Mouse (Mus musculus) heart, adult 2 months (tissue): ENCODE measurements around the gene Polr3c. TPM values are rescaled to one million over a fixed set of nuclear protein-coding genes. Genes with fewer than 3 reads are reported as not detected.
"Not testable (repeated sequence)": the region's sequence is repeated elsewhere in the genome, so short reads cannot be mapped to it uniquely, and the experiment has no call there.

ENCODE experiments used
- DNase-seq, 2 experiments: peaks; one replicate each; pipeline ENCODE4 v3.0.0; 2021
- H3K27ac ChIP-seq: fragments of 200-600 bp; 2 replicates; pipeline ENCODE4 v1.8.1; 2022
- H3K27me3 ChIP-seq: fragments of 200-500 bp; 2 replicates; pipeline ENCODE4 v1.6.1; 2012; ENCODE audit warnings: mild to moderate bottlenecking, low read length, inconsistent platforms, mixed read lengths; ENCODE audit not compliant: control insufficient read depth, insufficient read depth
- H3K36me3 ChIP-seq: fragments of 200-500 bp; 2 replicates; pipeline ENCODE4 v1.6.1; 2012; ENCODE audit warnings: low read length, inconsistent platforms; ENCODE audit not compliant: control insufficient read depth, insufficient read depth
- H3K4me1 ChIP-seq: fragments of 200-500 bp; 2 replicates; pipeline ENCODE4 v1.6.1; 2011; ENCODE audit warnings: low read length; ENCODE audit not compliant: control insufficient read depth, insufficient read depth
- H3K4me3 ChIP-seq: fragments of 200-600 bp; 2 replicates; pipeline ENCODE4 v1.8.1; 2022
- H3K79me2 ChIP-seq: fragments of 200-500 bp; replicated peaks from 2 replicates; pipeline ENCODE4 v1.6.1; 2012; ENCODE audit warnings: mild to moderate bottlenecking, inconsistent platforms, low read length, moderate library complexity, mixed read lengths; ENCODE audit not compliant: control insufficient read depth, insufficient read depth
- H3K9ac ChIP-seq: fragments of 200-500 bp; 2 replicates; pipeline ENCODE4 v1.6.1; 2012; ENCODE audit warnings: low read depth, mild to moderate bottlenecking, control low read depth, inconsistent platforms, low read length, mixed read lengths
- CTCF ChIP-seq: fragments of 200-600 bp; IDR thresholded peaks from 2 replicates; pipeline ENCODE4 v1.8.1; 2022; ENCODE audit warnings: antibody characterized with exemption, mild to moderate bottlenecking, moderate library complexity
- EP300 ChIP-seq: fragments of 200-500 bp; IDR thresholded peaks from 2 replicates; pipeline ENCODE4 v1.6.1; 2011; ENCODE audit warnings: low read depth, low read length, control low read depth; ENCODE audit not compliant: insufficient read depth
- POLR2A ChIP-seq: fragments of 200-500 bp; IDR thresholded peaks from 2 replicates; pipeline ENCODE4 v1.6.1; 2011; ENCODE audit warnings: mild to moderate bottlenecking, low read depth, low read length, control low read depth; ENCODE audit not compliant: insufficient read depth
- WGBS: fragments of 180-500 bp; shearing (Covaris S2); methylation state at CpG from one replicate; pipeline ENCODE4 v1.1.7; 2018; 5-methylcytosine and 5-hydroxymethylcytosine counted together
- intact Hi-C: fragments of 180-260 bp; cut with DNase I; formaldehyde crosslinking; loops from one replicate; pipeline ENCODE4 v1.15.1; 2025
- polyA plus RNA-seq: library from polyadenylated mRNA; depleted of rRNA; stranded (reverse); fragments of >200 nt; gene quantifications from 2 replicates; pipeline ENCODE4 v1.2.3, GENCODE M21; 2012; rRNA removed
- total RNA-seq, 2 experiments: library from RNA; stranded (reverse); gene quantifications; 2 replicates each; pipeline ENCODE4 v1.2.3; 2021

Polr3c gene
- total and polyA plus RNA-seq, 3 experiments, result 21.2 to 24.4 (median 22.4) TPM

DNA sequence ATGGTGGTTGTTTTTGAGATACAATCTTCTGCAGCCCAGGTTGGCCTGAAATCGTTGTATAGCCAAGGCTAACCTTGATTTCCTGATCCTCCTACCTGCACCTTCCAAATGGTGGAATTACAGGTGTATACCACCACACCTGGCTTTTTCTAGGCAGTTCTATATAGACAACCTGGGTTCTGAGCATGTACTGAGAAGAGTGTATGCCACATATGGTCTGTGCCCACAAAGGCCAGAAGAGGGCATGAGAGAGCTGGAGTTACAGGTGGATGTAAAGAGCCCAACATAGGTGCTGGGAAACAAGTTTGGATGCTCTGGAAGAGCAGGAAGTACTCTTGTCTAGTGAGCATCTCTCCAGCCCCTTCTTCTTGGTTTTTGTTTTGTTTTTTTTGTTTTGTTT lies 60.1 kb downstream of the Polr3c start:
- intact Hi-C loops, result loop anchor here (5.0 kb wide), 1 partner anchor 40 kb away; the partner anchor contains the start of gene Nudt17
- H3K27me3 ChIP-seq, result no peaks in the 10 kb centered on the region
- H3K36me3 ChIP-seq, result no peaks in the 10 kb centered on the region
- H3K4me3 ChIP-seq, result no peak overlapping the region
- no peak overlapping the region for H3K27ac ChIP-seq
- H3K4me1 ChIP-seq, result peaks cover 3% of the 10 kb centered on the region; the same call in 1 of the 2 replicates
- 52% methylated on average over 1 of the region's 1 CpGs for WGBS
- no peak for DNase-seq
- no peaks in the 10 kb centered on the region for H3K79me2 ChIP-seq
- H3K9ac ChIP-seq, result no peak overlapping the region
- TF ChIP-seq CTCF, result peak; percentile 58
- no peak for TF ChIP-seq EP300
- no peak for TF ChIP-seq POLR2A

DNA sequence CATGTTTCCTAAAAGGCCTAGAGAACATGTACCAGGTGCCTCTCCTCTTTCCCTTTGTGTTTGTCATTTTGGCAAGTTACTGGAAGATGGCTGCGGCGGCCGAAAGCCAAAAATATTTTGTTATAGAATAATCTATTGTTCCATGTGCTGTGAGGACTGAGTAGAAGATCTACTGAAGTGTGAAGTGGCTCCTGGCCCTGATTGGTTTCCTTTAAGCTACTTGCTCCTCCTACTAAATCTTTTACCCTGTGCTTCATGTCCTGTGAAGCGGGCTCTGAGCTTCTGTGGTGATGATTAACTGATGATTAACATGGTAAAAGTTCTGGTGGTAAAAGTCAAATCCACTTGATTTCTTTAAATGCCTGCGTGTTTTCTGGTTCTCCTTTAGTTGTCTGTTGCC lies 60.5 kb downstream of the Polr3c start:
- Histone ChIP-seq H3K79me2 (no peaks in the 10 kb centered on the region), H3K9ac (no peak overlapping the region), H3K4me1 (peaks cover 3% of the 10 kb centered on the region; the same call in 1 of the 2 replicates), H3K36me3 (no peaks in the 10 kb centered on the region), H3K27ac (no peak overlapping the region), H3K27me3 (no peaks in the 10 kb centered on the region), H3K4me3 (no peak overlapping the region)
- 89% methylated on average over 5 of the region's 5 CpGs for WGBS
- intact Hi-C loops, result loop anchor here (5.0 kb wide), 1 partner anchor 40 kb away; the partner anchor contains the start of gene Nudt17
- DNase-seq, result no peak
- no peak for TF ChIP-seq POLR2A
- no peak for TF ChIP-seq EP300
- no peak for TF ChIP-seq CTCF

DNA sequence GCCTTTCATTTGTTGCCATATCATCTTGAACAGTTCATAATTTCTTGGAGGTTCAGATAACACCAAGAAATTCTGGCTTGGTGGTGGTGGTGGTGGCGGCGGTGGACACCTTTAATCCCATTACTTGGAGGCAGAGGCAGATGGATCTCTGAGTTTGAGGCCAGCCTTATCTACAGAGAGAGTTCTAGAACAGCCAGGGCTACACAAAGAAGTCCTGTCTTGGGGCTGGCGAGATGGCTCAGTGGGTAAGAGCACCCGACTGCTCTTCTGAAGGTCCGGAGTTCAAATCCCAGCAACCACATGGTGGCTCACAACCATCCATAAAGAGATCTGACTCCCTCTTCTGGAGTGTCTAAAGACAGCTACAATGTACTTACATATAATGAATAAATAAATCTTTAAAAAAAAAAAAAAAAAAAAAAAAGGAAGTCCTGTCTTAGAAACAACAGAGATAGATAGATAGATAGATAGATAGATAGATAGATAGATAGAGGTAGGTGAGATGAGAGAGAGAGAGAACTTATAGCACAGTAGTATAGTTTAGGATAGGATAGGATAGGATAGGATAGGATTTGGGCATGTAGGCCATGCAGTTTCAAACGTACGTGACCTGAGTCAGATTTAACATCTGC lies 61.6 kb downstream of the Polr3c start:
- H3K4me3 ChIP-seq, H3K27me3 ChIP-seq, DNase-seq, H3K27ac ChIP-seq, H3K9ac ChIP-seq, H3K79me2 ChIP-seq, H3K4me1 ChIP-seq, H3K36me3 ChIP-seq: not testable (repeated sequence)
- 88% methylated on average over 7 of the region's 7 CpGs for WGBS
- intact Hi-C loops, result loop anchor here (5.0 kb wide), 1 partner anchor 41 kb away; the partner anchor contains the start of gene Nudt17

DNA sequence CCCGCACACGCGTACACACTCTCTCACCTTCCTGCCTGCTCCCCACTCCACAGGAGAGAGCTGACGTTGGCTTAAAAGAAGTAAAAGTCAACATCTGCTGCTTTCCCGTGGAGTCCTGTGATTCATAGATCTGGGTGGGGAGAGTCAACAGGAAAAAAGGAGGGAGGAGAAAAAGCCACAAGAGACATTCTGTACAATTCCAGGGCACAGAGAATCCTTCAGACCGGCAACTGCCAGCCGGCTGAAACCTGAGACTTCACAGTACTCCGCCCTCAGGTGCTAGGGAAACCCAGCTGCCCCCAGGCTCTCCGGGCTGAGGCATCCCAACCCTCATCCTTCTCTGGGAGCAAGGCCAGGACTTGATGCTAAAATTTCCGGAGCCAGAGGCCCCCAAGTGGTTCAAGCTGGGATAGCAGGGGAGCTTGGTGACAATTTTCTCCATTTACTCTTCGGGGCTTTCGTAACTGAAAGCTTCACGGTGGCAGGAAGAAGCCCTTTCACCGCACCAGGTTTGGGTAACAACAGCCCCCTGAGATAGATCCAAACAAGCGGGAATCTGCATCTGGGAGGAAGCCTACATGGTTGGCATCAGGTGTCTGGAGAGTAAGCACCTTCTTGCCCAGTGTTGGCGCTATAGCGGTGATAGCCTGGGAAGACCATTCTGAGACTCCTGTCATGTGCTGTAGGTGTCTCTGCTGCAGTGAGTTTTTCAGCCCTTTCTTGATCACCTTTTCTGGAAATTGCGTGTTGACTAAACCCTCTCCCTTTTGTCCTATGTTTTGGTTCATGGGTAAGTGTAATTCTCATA lies 63.8 kb downstream of the Polr3c start:
- H3K9ac ChIP-seq, result no peak overlapping the region
- H3K4me3 ChIP-seq, result peak overlapping the region; percentile 19
- no peaks in the 10 kb centered on the region for H3K36me3 ChIP-seq
- peak; percentile 79 to 87 for DNase-seq
- peak overlapping the region; percentile 34; the same call in 1 of the 2 replicates for H3K27ac ChIP-seq
- TF ChIP-seq EP300, result peak; percentile 60; the same call in 1 of the 2 replicates
- no peak for TF ChIP-seq POLR2A
- TF ChIP-seq CTCF, result peak; percentile 98
- WGBS, result 5% methylated on average over 18 of the region's 18 CpGs
- no peaks in the 10 kb centered on the region for H3K27me3 ChIP-seq
- intact Hi-C loops, result no loop called here
- H3K4me1 ChIP-seq, result peaks cover 2% of the 10 kb centered on the region; the same call in 1 of the 2 replicates
- no peaks in the 10 kb centered on the region for H3K79me2 ChIP-seq

DNA sequence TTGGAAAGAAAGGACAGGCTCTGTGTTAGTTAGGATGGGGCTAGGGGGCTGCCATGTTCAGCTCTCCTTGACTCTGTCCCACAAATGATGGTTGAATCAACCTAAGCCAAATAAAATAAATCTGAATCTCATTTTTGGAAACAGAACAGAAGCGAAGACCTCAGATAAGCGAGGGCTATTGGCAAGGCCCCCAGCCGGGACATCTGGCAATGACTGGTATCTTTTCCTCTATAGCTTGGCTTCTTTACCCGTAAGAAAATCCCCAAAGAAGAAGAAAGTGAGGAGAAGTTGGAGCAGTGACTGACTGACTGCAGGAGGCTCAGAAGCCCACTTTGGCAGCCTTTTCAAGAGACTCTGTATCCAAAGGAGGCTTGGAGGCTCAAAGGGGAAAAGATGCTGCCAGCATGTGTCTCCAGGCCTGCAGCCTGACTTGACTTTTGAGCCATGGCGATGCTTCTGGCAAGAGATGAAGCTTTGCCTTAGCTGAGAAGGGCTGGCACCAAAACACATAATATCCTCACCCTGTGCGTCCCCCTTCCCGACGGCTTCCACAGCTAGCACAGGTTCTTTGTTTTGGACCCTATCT lies 64.6 kb downstream of the Polr3c start:
- no peak for TF ChIP-seq POLR2A
- DNase-seq, result no peak
- Histone ChIP-seq H3K4me3 (no peak overlapping the region), H3K9ac (no peak overlapping the region), H3K36me3 (no peaks in the 10 kb centered on the region), H3K79me2 (no peaks in the 10 kb centered on the region), H3K27ac (no peak overlapping the region; the same call in 1 of the 2 replicates), H3K27me3 (no peaks in the 10 kb centered on the region), H3K4me1 (peaks cover 2% of the 10 kb centered on the region; the same call in 1 of the 2 replicates)
- intact Hi-C loops, result no loop called here
- WGBS, result 57% methylated on average over 8 of the region's 8 CpGs

Other genes starting within 250 kb of the Polr3c start
- 100 to 1,000 TPM; 289 to 295 TPM for gene Hfe2, start 202.5 kb downstream of the Polr3c start, total RNA-seq
- 199 and 261 TPM in 2 replicates for gene Hfe2, start 202.5 kb downstream of the Polr3c start, polyA plus RNA-seq
- 100 to 1,000 TPM; 276 to 338 TPM for gene Txnip, start 169.7 kb downstream of the Polr3c start, total RNA-seq
- gene Txnip, start 169.7 kb downstream of the Polr3c start, polyA plus RNA-seq, result 515 and 744 TPM in 2 replicates
- 1 to 10 TPM; 1.8 to 2.8 TPM for gene Gm16253, start 150.6 kb downstream of the Polr3c start, total RNA-seq
- not detected in 2 replicates for gene Gm16253, start 150.6 kb downstream of the Polr3c start, polyA plus RNA-seq
- 10 to 100 TPM; 24.3 to 35.0 TPM for gene Polr3gl, start 133.4 kb downstream of the Polr3c start, total RNA-seq
- 20.1 and 21.9 TPM in 2 replicates for gene Polr3gl, start 133.4 kb downstream of the Polr3c start, polyA plus RNA-seq
- 1 to 10 TPM; 1.3 to 2.4 TPM for gene Ankrd34a, start 131.0 kb downstream of the Polr3c start, total RNA-seq
- 2.1 and 3.1 TPM in 2 replicates for gene Ankrd34a, start 131.0 kb downstream of the Polr3c start, polyA plus RNA-seq
- 10 to 100 TPM; 24.7 to 25.3 TPM for gene Lix1l, start 126.5 kb downstream of the Polr3c start, total RNA-seq
- gene Lix1l, start 126.5 kb downstream of the Polr3c start, polyA plus RNA-seq, result 25.2 and 39.9 TPM in 2 replicates
- gene Rbm8a, start 97.7 kb downstream of the Polr3c start, total RNA-seq, result 10 to 100 TPM; 29.5 to 33.9 TPM
- 8.4 and 12.0 TPM in 2 replicates for gene Rbm8a, start 97.7 kb downstream of the Polr3c start, polyA plus RNA-seq
- gene Pex11b, start 92.3 kb downstream of the Polr3c start, total RNA-seq, result 10 to 100 TPM; 32.2 to 36.4 TPM
- gene Pex11b, start 92.3 kb downstream of the Polr3c start, polyA plus RNA-seq, result 41.3 and 65.8 TPM in 2 replicates
- gene Gm42957, start 92.2 kb downstream of the Polr3c start, total RNA-seq, result under 1 TPM in 1 of 2 experiments, not detected in 1; 0.30 TPM
- gene Gm42957, start 92.2 kb downstream of the Polr3c start, polyA plus RNA-seq, result 0.04 and 0.15 TPM in 2 replicates
- under 1 TPM; 0.70 to 0.91 TPM for gene Itga10, start 82.0 kb downstream of the Polr3c start, total RNA-seq
- 1.5 and 2.9 TPM in 2 replicates for gene Itga10, start 82.0 kb downstream of the Polr3c start, polyA plus RNA-seq
- 1 to 10 TPM in 1 of 2 experiments, under 1 TPM in 1; 0.80 to 1.2 TPM for gene Ankrd35, start 57.5 kb downstream of the Polr3c start, total RNA-seq
- 1.2 and 1.5 TPM in 2 replicates for gene Ankrd35, start 57.5 kb downstream of the Polr3c start, polyA plus RNA-seq
- gene Pias3, start 31.2 kb downstream of the Polr3c start, total RNA-seq, result 10 to 100 TPM; 10.3 to 11.7 TPM
- gene Pias3, start 31.2 kb downstream of the Polr3c start, polyA plus RNA-seq, result 20.6 and 20.7 TPM in 2 replicates
- 1 to 10 TPM; 2.6 to 3.1 TPM for gene Nudt17, start 19.1 kb downstream of the Polr3c start, total RNA-seq
- 4.8 and 5.0 TPM in 2 replicates for gene Nudt17, start 19.1 kb downstream of the Polr3c start, polyA plus RNA-seq
- 10 to 100 TPM; 22.6 to 25.4 TPM for gene Rnf115, start within 50 bp of the Polr3c start, total RNA-seq
- gene Rnf115, start within 50 bp of the Polr3c start, polyA plus RNA-seq, result 11.4 and 19.7 TPM in 2 replicates
- gene Pdzk1, start 101.7 kb upstream of the Polr3c start, total RNA-seq, result not detected
- gene Pdzk1, start 101.7 kb upstream of the Polr3c start, polyA plus RNA-seq, result 0.10 TPM in 1 of 2 replicates, not detected in the other
- not detected for gene Cd160, start 101.7 kb upstream of the Polr3c start, total RNA-seq
- 0.06 TPM in 1 of 2 replicates, not detected in the other for gene Cd160, start 101.7 kb upstream of the Polr3c start, polyA plus RNA-seq
- 10 to 100 TPM; 14.2 to 16.3 TPM for gene Gja5, start 177.1 kb upstream of the Polr3c start, total RNA-seq
- 24.0 and 30.7 TPM in 2 replicates for gene Gja5, start 177.1 kb upstream of the Polr3c start, polyA plus RNA-seq
- gene Gpr89, start 177.7 kb upstream of the Polr3c start, total RNA-seq, result 10 to 100 TPM; 22.9 to 24.2 TPM
- gene Gpr89, start 177.7 kb upstream of the Polr3c start, polyA plus RNA-seq, result 16.2 and 26.2 TPM in 2 replicates
- not detected for gene Gja8, start 198.4 kb upstream of the Polr3c start, total RNA-seq
- gene Gja8, start 198.4 kb upstream of the Polr3c start, polyA plus RNA-seq, result not detected in 2 replicates